Mouse (Mus musculus): ENCODE results near the gene Arl4a.

Arl4a gene

GRCm38 (mm10) chr12:39968109-39968508, 69.7 kb downstream of the Arl4a start:
- DNase-seq (ENCODE audit: low spot score in 2 of 2), result no peak

- no peak for DNase-seq (ENCODE audit: low spot score in 2 of 2)
Observed at GRCm38 (mm10) chr12:39959166-39959565, 78.7 kb downstream of the Arl4a start.

- peak; percentile 83 to 84 for DNase-seq (ENCODE audit: low spot score in 2 of 2)
Observed at GRCm38 (mm10) chr12:39957931-39958671, 79.7 kb downstream of the Arl4a start.

DNA sequence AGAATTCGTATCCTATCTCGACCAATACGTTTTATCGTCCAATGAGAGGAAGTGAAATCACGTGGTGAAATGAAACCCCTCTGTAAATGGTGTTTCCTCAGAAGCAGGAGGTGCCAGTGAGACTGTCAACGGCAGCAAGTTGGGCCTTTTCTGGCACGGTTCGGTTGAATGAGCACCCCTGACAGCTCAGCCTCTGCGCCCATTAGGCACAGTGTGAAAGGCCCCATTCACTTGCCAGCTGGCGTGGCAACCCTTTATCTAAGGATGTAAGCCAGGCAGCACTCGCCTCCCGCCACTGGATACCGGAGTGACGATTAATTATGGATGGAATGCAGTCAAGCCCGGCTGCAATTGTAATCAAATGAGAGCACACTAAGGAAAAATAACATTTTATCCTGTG, 81.4 kb downstream of the Arl4a start:
- DNase-seq (ENCODE audit: low spot score in 2 of 2), result peak; percentile 85 to 89

Measured in right cerebral cortex, postnatal 10 days (tissue).